Mouse (Mus musculus) adrenal gland, adult 8-10 months (tissue): ENCODE measurements around the gene Det1. TPM values are rescaled to one million over a fixed set of nuclear protein-coding genes. Genes with fewer than 3 reads are reported as not detected.
A peak's percentile ranks its signal among the peaks of the same experiment; 100 is the strongest.

Experiments
- DNase-seq: peaks from one replicate; pipeline ENCODE4 v3.0.0; 2022
- total RNA-seq, 4 experiments: library from RNA; stranded (reverse); gene quantifications; 2 replicates each; pipeline ENCODE4 v1.2.4; 2022

The Det1 gene
- total RNA-seq = 10 to 100 TPM; 13.8 to 20.3 (median 14.8) TPM

DNA sequence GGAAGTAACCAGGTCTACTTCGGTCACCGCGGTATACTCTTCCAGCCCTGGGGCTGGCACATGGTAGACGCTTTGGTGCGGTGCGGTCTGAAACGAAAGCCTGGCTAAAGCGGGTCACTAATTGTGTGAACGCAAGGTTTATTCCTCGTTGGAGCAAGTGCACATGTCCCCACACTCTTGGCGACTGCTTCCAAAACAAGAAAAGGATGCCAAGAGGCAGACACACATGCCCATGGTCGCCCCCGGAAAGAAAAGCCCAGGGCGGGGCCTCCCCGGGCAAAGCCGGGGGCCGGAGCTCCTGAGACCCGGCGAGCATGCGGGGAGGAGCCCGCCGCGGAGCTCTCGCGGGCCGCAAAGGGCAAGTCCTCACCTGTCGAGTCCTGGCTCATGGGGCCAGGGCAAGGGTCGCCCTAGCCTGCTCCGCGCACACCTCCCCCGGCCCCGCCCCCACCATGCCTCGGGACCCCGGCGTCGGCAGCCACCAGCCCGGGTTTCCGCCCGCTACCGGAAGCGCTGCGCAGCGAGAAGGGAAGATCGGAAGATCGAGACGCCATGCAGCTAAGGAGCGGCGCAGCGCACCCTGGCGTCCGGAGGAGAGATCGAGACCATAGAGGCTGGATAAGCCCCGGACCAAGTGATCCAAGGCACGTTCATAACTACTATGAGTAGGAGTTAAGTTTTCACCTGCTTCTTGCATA is at the start of gene Det1:
Gene Det1 (minus strand): TSS at position 527 of the 698 bp plus-strand sequence.
- DNase-seq = peak; percentile 80

DNA sequence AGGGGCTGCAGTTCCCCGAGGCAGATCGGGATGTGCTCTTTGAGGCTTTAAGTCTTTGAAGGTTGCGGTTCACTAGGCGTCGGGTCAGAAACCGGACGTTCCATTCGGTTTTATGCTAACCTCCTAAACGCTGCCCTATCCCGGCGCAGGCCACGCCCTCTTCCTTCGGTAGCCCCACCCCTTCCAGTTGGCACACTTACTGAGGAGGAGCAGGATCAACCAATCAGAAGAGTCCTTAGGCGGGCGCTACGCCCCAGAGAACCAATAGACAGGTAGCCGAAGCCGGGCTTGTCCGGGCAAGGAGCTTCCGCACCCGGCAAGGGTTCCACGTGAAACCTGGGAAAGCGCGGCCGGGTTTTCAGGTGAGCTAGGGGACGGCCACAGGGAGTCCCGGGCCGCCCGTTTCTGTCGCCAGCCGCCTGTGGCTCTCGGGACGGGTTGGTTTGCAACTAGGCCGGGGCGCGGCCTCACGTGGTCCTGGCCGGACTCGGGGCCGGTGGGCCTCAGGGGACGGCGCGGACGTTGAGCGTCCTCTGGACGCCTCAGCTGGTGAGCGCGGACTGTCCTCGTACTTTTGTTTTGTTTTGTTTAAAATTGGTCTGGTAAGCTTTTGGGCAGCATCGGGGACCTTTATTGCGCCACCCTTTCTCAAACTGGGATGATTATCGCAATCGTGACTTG is 48.7 kb upstream of the Det1 start, which contains the start of gene Aen:
Gene Aen (plus strand): TSS at position 202 of the 681 bp plus-strand sequence.
- peak; percentile 98 for DNase-seq

DNA sequence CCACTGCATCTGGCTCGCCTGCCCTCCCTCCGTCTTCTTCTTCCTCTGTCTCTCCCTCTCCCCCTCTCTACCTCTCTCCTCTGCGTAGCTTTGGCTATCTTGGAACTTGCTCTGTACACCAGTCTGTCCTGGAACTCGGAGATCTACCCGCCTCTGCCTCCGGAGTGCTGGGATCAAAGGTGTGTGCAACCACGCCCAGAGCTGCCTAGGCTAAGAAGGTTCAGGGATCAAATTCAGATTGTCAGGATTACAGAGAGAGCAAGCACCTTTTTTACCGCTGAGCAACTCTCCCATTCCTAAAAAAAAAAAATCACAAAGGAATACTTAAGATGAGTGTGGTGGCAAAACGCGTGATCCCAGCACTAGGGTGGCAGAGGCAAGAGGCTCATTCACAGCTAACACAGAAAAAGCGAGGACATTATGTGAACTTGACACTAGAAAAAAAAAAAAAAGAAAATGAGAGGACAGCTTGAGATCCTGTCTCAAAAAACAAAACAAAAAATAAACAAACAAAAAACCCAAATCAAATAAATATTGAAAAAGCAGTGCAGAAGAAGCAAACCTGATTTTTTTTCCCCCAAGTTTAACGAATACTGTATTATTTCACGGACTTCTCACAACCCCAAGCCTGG is 48.1 kb upstream of the Det1 start:
- DNase-seq = no peak

- DNase-seq = no peak
These were observed 46.9 kb upstream of the Det1 start for GRCm38 (mm10) chr7:78893917-78894316.

GRCm38 (mm10) chr7:78890641-78891040 is 43.6 kb upstream of the Det1 start:
- peak; percentile 64 for DNase-seq

- no peak for DNase-seq
These were observed 40.4 kb upstream of the Det1 start for GRCm38 (mm10) chr7:78887431-78887842.

GRCm38 (mm10) chr7:78886496-78886895 is 39.4 kb upstream of the Det1 start:
- no peak for DNase-seq

- DNase-seq = no peak
These were observed 38.3 kb upstream of the Det1 start for GRCm38 (mm10) chr7:78885404-78885803.

DNA sequence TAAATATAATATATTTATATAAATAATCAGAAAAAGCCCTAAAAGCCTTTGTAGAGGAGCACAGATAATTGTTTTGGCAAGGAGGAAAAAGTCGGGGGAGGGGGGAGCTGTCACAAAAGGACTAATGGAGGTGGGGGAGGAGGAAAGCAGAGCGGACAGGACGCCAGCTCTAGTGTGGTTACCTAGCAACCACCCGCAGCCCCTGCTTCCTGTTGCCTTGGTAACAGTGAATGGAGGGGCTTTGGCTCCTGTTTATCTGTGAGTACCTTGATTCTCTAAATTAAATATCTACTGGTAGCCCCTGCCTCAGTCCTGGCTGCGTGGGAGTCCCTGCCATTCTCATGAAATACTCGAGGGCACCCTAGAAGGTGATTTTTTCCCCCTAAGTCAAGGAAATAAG is 37.1 kb upstream of the Det1 start:
- DNase-seq = no peak

GRCm38 (mm10) chr7:78883726-78884060 is 36.6 kb upstream of the Det1 start:
- DNase-seq = no peak

DNA sequence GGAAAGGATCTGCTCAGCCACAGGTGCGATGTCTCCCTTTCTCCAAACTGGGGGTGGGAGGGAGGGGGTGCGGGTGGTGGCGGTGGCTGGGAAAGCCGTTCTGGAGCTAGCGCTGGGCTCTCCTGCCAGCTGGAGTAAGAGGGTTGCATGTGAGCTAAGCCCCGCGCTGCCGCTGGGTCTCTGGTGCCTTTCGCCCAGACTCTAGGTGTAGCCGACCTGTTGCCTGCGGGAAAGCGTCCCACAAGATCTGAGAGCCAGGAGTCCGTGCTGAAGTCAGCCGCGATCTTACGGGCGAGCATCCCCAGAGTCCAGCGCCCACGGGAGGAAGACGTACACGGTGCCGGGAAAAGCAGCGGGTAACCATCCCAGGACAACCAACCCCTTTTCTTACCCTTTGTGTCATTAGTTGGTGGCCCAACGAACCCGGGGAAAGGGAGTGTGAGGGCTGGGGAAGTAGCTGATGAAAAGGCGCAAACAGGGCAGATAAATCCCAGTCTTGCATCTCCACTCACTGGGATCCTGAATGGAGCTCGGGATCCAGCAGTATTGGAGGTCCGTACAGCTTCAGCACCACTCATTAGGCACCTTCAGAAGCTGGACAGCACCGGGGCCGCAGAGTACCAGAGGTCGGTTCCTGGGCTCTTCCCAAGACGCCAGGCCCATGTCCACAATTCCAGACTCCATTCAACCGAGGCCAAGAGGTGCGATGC is 36.1 kb upstream of the Det1 start:
- DNase-seq = no peak

DNA sequence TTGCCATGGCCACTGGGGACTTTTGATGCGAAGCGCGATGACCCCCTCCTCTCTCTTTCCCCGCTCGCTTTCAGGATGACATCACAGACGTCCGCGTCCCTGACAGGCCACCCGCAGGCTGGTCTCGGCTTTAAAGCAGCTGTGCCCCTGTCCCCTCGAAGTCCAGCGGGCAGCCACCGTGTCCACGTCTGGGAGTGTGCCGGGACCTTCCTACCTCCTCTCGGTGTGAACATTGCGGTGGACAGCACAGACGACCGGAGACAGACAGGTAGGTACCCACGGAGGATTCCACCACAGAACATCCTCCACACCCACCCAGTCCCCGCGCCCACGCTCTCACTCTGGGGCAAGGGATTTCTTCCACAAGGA is 35.4 kb upstream of the Det1 start:
- no peak for DNase-seq

DNA sequence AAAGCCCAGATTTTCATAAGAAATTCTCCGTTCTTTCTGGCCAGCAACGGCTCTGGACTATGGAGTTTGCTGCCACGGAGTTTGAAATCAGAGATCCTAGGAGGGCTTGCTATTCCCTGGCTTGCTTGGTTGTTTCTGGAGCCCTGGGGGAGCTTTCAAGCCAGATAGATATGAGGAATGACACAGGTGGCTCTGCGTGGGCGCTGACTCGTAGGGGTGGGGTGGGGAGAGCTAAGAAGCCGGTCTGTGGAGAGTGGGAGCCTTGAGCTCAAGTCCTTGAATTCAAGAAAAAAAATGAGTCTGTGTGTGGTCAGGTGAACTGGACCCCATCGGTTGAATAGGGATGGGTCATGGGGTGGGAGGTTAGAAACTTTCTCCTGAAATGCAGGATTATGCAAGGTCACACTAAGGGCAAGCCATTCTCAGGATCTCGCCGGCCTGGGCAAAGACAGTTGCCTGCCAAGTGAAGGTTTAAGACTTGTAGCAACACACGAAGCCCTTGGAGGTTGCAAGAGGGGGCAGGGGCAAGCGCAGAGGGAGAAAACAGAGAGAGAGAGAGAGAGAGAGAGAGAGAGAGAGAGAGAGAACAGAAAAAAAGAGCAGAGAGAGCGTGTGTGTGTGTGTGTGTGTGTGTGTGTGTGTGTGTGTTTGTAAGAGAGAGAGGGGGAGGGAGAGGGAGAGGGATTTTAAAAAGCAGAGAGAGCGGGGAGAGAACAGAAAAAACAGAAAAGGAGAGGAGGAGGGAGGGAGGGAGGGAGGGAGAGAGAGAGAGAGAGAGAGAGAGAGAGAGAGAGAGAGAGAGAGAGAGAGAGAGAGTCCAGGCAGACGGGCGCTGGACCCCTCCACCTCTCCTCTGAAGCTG is 34.8 kb upstream of the Det1 start:
- no peak for DNase-seq

GRCm38 (mm10) chr7:78872831-78873230 is 25.8 kb upstream of the Det1 start:
- DNase-seq = no peak

DNA sequence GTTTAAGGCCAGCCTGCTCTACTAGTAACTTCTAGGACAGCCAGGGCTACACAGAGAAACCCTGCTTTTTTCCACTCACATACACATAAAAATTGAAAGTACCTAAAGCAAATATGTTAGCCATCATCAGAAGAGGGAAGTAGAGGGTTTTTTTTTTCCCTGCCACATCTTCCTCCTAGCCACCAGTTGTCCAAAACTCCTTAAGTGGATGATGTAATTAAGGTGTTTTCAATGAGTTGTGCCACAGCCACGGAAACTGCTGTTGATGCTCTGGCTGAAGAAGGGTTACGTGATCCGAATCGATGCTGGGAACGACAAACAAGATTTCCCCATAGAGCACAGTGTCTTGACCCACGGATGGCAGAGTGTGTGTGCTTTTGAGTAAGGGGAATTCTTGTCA is 25.3 kb upstream of the Det1 start:
- no peak for DNase-seq

DNA sequence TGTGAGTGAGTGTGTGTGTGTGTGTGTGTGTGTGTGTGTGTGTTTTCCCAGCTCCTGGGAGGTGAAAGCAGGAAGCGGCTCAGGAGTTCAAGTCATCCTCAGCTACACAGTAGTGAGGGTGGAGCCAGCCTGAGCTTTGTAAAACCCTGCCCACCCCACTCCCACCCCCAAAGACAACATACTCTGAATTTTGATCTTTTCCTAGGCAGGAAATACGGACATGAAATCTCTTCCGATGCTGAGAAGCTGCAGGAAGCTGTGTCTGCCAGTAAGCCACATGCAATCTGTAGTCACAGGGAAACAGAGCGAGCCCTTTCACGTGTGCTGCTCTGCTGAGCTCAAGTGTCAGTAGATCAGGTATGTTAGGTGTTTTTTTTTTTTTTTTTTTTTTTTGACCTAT is 21.7 kb upstream of the Det1 start:
- no peak for DNase-seq

- DNase-seq = no peak
These were observed 18.3 kb upstream of the Det1 start for GRCm38 (mm10) chr7:78865212-78865949.

GRCm38 (mm10) chr7:78864446-78864802 is 17.4 kb upstream of the Det1 start:
- no peak for DNase-seq

GRCm38 (mm10) chr7:78863796-78864445 is 16.9 kb upstream of the Det1 start:
- no peak for DNase-seq

- DNase-seq = no peak
These were observed 8.1 kb upstream of the Det1 start for GRCm38 (mm10) chr7:78855044-78855655.

GRCm38 (mm10) chr7:78854051-78854450 is 7.0 kb upstream of the Det1 start:
- no peak for DNase-seq
